Mouse (Mus musculus) duodenum, adult 2 months (tissue): ENCODE data around the gene Etfrf1. TPM values are rescaled to one million over a fixed set of nuclear protein-coding genes. Genes with fewer than 3 reads are reported as not detected.

Source experiments
- polyA plus RNA-seq: library from polyadenylated mRNA; depleted of rRNA; stranded (reverse); fragments of >200 nt; gene quantifications from 2 replicates; pipeline ENCODE4 v1.2.3, GENCODE M21; 2012; ENCODE audit warnings: low replicate concordance; rRNA removed

Etfrf1 gene
- polyA plus RNA-seq = 1.2 and 3.0 TPM in 2 replicates

DNA sequence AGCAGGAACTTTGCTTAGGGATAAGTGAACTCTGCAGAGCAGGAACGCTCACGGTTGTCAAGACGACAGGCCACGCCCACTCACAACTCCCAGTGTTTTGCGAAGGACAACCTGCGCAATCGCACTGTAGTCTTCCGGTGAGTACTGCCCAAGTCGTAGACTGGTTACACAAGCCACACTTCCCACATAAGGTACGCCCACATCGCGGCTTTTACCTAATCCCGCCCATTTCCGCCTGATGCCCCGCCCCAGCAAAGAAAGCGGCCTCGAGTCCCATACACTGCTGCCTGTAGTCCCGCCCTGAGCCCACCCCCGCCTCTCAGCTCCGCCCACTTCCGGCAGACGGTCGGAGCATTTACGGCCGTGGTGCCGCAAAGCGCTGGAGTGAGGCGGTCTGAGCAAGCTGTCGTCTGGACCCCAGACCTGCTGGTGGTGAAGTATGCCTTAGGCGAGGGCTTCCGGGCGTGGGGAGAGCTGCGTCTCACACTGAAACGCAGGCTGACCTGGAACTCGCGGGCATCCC lies at the start of gene Etfrf1, which contains the start of gene Casc1:
TSS of gene Etfrf1 (plus strand) at position 319 of the 523 bp plus-strand sequence.
TSS of gene Casc1 (minus strand) at position 190 of the 523 bp plus-strand sequence.

DNA sequence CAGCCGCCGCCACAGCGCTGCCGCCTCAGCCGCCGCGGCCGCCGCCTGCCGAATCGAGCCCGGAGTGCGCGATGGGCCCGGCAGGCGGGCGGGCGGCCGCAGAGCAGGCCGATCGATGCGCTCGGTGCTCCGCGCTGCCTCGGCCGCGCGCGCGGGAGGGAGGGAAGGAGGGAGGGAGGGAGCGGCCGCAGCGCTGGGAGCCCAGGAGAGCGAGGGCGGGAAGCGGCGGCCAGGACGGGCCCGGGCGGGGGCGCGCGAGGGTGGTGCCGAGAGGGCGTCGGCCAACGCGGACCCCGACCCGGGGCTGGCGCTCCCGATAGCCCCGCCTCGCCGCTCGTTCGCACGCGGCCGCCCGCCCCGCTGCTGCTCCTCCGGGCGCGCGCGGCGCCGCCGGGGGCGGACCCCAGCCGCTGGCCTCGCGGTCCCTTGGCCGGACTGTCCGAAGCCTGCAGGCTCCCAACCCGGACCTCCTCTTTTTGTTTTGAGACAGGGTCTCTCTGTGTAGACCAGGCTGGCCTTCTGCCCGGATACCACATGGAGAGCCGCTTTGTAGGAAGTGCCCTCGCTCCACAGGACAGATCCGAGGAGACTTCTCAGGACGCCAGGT lies 39.4 kb downstream of the Etfrf1 start, which contains the start of gene Kras:
TSS of gene Kras (minus strand) at position 55 of the 607 bp plus-strand sequence.

Other genes with a start within 250 kb of the Etfrf1 start
- 0.23 and 0.28 TPM in 2 replicates for gene Bcat1, start 134.9 kb upstream of the Etfrf1 start, polyA plus RNA-seq
- 10.9 and 12.6 TPM in 2 replicates for gene Lrmp, start 95.5 kb upstream of the Etfrf1 start, polyA plus RNA-seq
- gene Casc1, start 129 bp upstream of the Etfrf1 start, polyA plus RNA-seq = 0.08 and 0.12 TPM in 2 replicates
- 7.5 and 15.4 TPM in 2 replicates for gene Kras, start 39.1 kb downstream of the Etfrf1 start, polyA plus RNA-seq